Mouse (Mus musculus) liver, adult (tissue): ENCODE data around the gene Fgf3.

Source experiments
- GATA4 ChIP-seq: IDR thresholded peaks from 2 replicates; pipeline ENCODE4 v1.6.1; 2014; ENCODE audit warnings: mild to moderate bottlenecking, low read length; ENCODE audit not compliant: insufficient replicate concordance

The Fgf3 gene

GRCm38 (mm10) chr7:144878401-144878800 is 40.5 kb downstream of the Fgf3 start:
- TF ChIP-seq GATA4 = no peak

GRCm38 (mm10) chr7:144883106-144883505 is 45.2 kb downstream of the Fgf3 start:
- no peak for TF ChIP-seq GATA4

- no peak for TF ChIP-seq GATA4
Observed at GRCm38 (mm10) chr7:144887672-144888071, 49.8 kb downstream of the Fgf3 start.

GRCm38 (mm10) chr7:144888564-144889299 is 50.8 kb downstream of the Fgf3 start:
- no peak for TF ChIP-seq GATA4

GRCm38 (mm10) chr7:144891863-144892262 is 54.0 kb downstream of the Fgf3 start:
- no peak for TF ChIP-seq GATA4

- no peak for TF ChIP-seq GATA4
Observed at GRCm38 (mm10) chr7:144892322-144892721, 54.4 kb downstream of the Fgf3 start.
